Comparison of ENCODE assay signal across 8 mouse cellular contexts in the genomic region with DNA sequence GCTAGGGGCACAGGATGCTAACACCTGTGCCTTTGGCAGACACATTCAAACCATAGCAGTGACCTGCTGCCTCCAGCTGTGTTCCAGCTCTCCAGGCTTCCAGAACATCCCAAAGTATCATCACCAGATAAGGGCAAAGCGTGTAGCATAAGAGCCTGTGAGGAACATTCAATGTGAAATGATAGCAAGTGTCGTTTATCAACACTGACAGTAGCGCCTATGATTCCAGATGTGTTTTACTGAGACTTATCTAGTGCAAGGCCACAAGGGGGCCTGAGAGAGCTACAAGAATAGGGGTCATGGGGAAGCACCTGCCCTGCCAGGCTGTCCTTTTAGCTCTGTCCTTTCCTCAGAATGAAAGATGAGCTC.
DNase-seq lines count a peak whose midpoint lies in the region; ATAC-seq and TF ChIP-seq lines count a peak whose summit lies in the region.

No protein-coding gene starts in this region.

- no peaks in the 10 kb centered on the region for H3K9me3 ChIP-seq in lung, embryonic 14.5 days (ENCODE audit: low read depth, low read length)
- peaks cover 9% of the 10 kb centered on the region for H3K9me3 ChIP-seq in erythroblast, embryonic 14.5 days (ENCODE audit: control insufficient read depth, low read length)

- no peak overlapping the region for H3K4me3 ChIP-seq in lung, embryonic 14.5 days (ENCODE audit: low read depth, low read length)
- peak overlapping the region; percentile 43 for H3K4me3 ChIP-seq in erythroblast, embryonic 14.5 days (replicated peaks)

- DNase-seq in adrenal gland, postnatal 10 days, result peak; percentile 63
- no peak for DNase-seq in adrenal gland, adult 18-20 months (ENCODE audit: low spot score in 2 of 2)
- peak; percentile 53 for DNase-seq in lung, embryonic 14.5 days
- no peak for DNase-seq in lung, postnatal 25 days (ENCODE audit: low spot score)
- DNase-seq in spleen, postnatal 10 days (ENCODE audit: low spot score in 2 of 2), result peak; percentile 68 to 85
- no peak for DNase-seq in cerebellum, postnatal 4 days (ENCODE audit: low spot score in 2 of 2)
- DNase-seq in left cerebral cortex, postnatal 10 days (ENCODE audit: extremely low spot score in 1 of 2, low spot score in 2 of 2), result no peak

- intact Hi-C loops in left cerebral cortex, postnatal 10 days (cut with DNase I), result loop anchor here (10.0 kb wide), 1 partner anchor 204 kb away; no protein-coding TSS in a partner anchor

- peak; percentile 62 for TF ChIP-seq CTCF in lung, embryonic 14.5 days (IDR thresholded peaks at IDR 0.05; ENCODE audit: low read depth)

- WGBS in lung, embryonic 14.5 days, result 56% methylated on average over 3 of the region's 3 CpGs

- no peak overlapping the region for H3K27ac ChIP-seq in lung, embryonic 14.5 days (ENCODE audit: low read depth)

- no peak overlapping the region for H3K9ac ChIP-seq in lung, embryonic 14.5 days

- ATAC-seq in lung, embryonic 14.5 days (ENCODE audit: insufficient read depth), result no peak

- no peaks in the 10 kb centered on the region for H3K36me3 ChIP-seq in lung, embryonic 14.5 days (ENCODE audit: insufficient read depth)
- H3K36me3 ChIP-seq in erythroblast, embryonic 14.5 days (ENCODE audit: control insufficient read depth), result peaks cover 6% of the 10 kb centered on the region

- peaks cover 17% of the 10 kb centered on the region for H3K4me1 ChIP-seq in lung, embryonic 14.5 days (ENCODE audit: insufficient read depth)
- peaks cover 67% of the 10 kb centered on the region for H3K4me1 ChIP-seq in erythroblast, embryonic 14.5 days (ENCODE audit: control insufficient read depth)

- H3K4me2 ChIP-seq in lung, embryonic 14.5 days, result no peak overlapping the region

- H3K27me3 ChIP-seq in lung, embryonic 14.5 days (ENCODE audit: insufficient read depth, low read length), result no peaks in the 10 kb centered on the region
- peaks cover 2% of the 10 kb centered on the region for H3K27me3 ChIP-seq in erythroblast, embryonic 14.5 days (ENCODE audit: control insufficient read depth)

Comparison
In these comparisons a context has a peak if more than half of its experiments do, and no peak if none do; other contexts are left out.
1. DNase-seq: peak in adrenal gland, postnatal 10 days (single experiment), lung, embryonic 14.5 days (single experiment) and spleen, postnatal 10 days (2 of 2); none in adrenal gland, adult 18-20 months (0 of 2), lung, postnatal 25 days (single experiment), cerebellum, postnatal 4 days (0 of 2) and left cerebral cortex, postnatal 10 days (0 of 2).